Mouse (Mus musculus): Measurements from ENCODE around the gene Gnptab.
"Not testable (repeated sequence)": the region's sequence is repeated elsewhere in the genome, so short reads cannot be mapped to it uniquely, and the experiment has no call there.

Gnptab gene

GRCm38 (mm10) chr10:88420141-88420541 is 41.2 kb downstream of the Gnptab start:
- no peak for DNase-seq

GRCm38 (mm10) chr10:88420655-88421435 is 41.9 kb downstream of the Gnptab start:
- no peak for DNase-seq

- peak; percentile 44 to 61 for DNase-seq
These were observed 47.4 kb downstream of the Gnptab start for GRCm38 (mm10) chr10:88426158-88426816.

- no peak for DNase-seq
These were observed 48.0 kb downstream of the Gnptab start for GRCm38 (mm10) chr10:88426896-88427295.

GRCm38 (mm10) chr10:88427998-88428397 is 49.1 kb downstream of the Gnptab start:
- DNase-seq = no peak

GRCm38 (mm10) chr10:88441224-88441623 is 62.3 kb downstream of the Gnptab start:
- DNase-seq = no peak

- DNase-seq = peak; percentile 47 to 53
These were observed 72.3 kb downstream of the Gnptab start for GRCm38 (mm10) chr10:88451221-88451620.

GRCm38 (mm10) chr10:88451990-88452389 is 73.1 kb downstream of the Gnptab start:
- DNase-seq = no peak

GRCm38 (mm10) chr10:88457816-88458215 is 78.9 kb downstream of the Gnptab start:
- no peak for DNase-seq

- DNase-seq = no peak
These were observed 80.6 kb downstream of the Gnptab start, which contains the start of gene Sycp3 for GRCm38 (mm10) chr10:88459502-88459992. Gene Sycp3, plus strand, starts transcription at chr10:88459569.

- no peak for DNase-seq
These were observed 81.3 kb downstream of the Gnptab start for GRCm38 (mm10) chr10:88460122-88460820.

- not testable (repeated sequence) for DNase-seq
These were observed 103.9 kb downstream of the Gnptab start for GRCm38 (mm10) chr10:88482866-88483265.

- no peak for DNase-seq
These were observed 109.7 kb downstream of the Gnptab start for GRCm38 (mm10) chr10:88488629-88489028.

- DNase-seq = no peak
These were observed 112.7 kb downstream of the Gnptab start for GRCm38 (mm10) chr10:88491632-88492031.

GRCm38 (mm10) chr10:88492658-88493057 is 113.7 kb downstream of the Gnptab start:
- no peak for DNase-seq

- no peak for DNase-seq
These were observed 116.1 kb downstream of the Gnptab start for GRCm38 (mm10) chr10:88494959-88495587.

Data from cerebellum, postnatal 36 days (tissue).